Mouse (Mus musculus) layer of hippocampus, adult 2 months (tissue): ENCODE measurements around the gene Sipa1l3. TPM values are rescaled to one million over a fixed set of nuclear protein-coding genes. Genes with fewer than 3 reads are reported as not detected.

ENCODE experiments used
- DNase-seq, 2 experiments: peaks; one replicate each; pipeline ENCODE4 v3.0.0; 2022; ENCODE audit warnings: low spot score in 2 of 2
- H3K27ac ChIP-seq: fragments of 200-600 bp; 2 replicates; pipeline ENCODE4 v1.8.1; 2022
- H3K4me3 ChIP-seq: fragments of 200-600 bp; 2 replicates; pipeline ENCODE4 v1.8.1; 2022; ENCODE audit warnings: mild to moderate bottlenecking
- CTCF ChIP-seq: fragments of 200-600 bp; conservative IDR thresholded peaks from 2 replicates; pipeline ENCODE4 v1.8.1; 2022; ENCODE audit warnings: antibody characterized with exemption, mild to moderate bottlenecking, moderate library complexity
- total RNA-seq, 2 experiments: library from RNA; stranded (reverse); gene quantifications; 2 replicates each; pipeline ENCODE4 v1.2.3; 2021

Gene Sipa1l3
- total RNA-seq, 2 experiments from 2014 or later, result 240 to 260 TPM

- no peak for TF ChIP-seq CTCF
- H3K4me3 ChIP-seq, result no peak overlapping the region
- H3K27ac ChIP-seq, result no peak overlapping the region
- no peak for DNase-seq
These were observed 114.3 kb downstream of the Sipa1l3 start for GRCm38 (mm10) chr7:29404126-29404525.

DNA sequence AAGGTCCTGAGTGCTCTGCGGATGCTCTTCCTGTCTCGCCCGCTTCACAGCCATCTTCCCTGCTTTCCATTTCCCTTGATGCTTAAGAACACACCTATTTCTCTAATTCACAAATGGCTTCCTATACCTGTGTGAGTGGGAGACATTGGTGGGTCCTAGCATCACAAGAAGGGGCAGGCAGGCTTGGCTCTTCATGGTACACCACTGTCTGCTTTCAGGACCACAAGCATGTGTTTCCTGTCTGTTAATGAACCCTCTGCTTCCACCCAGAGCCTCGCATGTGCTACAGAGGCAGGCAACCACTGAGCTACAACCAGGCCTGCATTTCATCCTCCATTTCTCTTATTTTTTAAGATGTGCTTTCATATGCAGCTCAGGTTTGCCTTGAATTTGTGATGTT is 116.4 kb downstream of the Sipa1l3 start:
- DNase-seq, result no peak
- TF ChIP-seq CTCF, result no peak
- no peak overlapping the region for H3K4me3 ChIP-seq
- H3K27ac ChIP-seq, result no peak overlapping the region

DNA sequence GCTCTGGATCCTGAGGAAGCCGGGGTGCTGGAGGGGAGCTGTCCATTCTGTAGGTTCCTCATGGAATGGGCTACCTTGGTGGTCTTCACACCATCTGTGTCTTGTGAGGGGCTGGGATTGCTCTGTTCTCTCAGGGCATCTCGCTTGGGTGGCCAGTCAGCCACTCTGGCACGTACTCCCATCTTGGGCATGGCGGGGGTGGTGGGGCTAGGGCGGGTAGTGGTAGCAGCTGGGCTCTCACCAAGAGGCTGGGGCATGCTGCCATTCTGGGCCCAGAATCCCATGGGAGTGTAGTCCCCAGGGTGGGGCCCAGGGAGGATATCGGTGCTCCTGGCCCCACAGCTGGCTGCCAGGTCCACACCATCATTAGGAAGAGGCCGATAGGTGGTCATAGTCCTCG is 118.0 kb downstream of the Sipa1l3 start:
- DNase-seq, result no peak
- no peak overlapping the region for H3K27ac ChIP-seq
- TF ChIP-seq CTCF, result no peak
- H3K4me3 ChIP-seq, result no peak overlapping the region

GRCm38 (mm10) chr7:29399056-29399455 is 119.4 kb downstream of the Sipa1l3 start:
- no peak overlapping the region for H3K4me3 ChIP-seq
- H3K27ac ChIP-seq, result no peak overlapping the region
- DNase-seq, result no peak
- TF ChIP-seq CTCF, result no peak

GRCm38 (mm10) chr7:29397486-29397885 is 121.0 kb downstream of the Sipa1l3 start:
- DNase-seq, result no peak
- no peak for TF ChIP-seq CTCF
- Histone ChIP-seq H3K27ac (no peak overlapping the region; the same call in 1 of the 2 replicates), H3K4me3 (no peak overlapping the region)

GRCm38 (mm10) chr7:29396943-29397340 is 121.5 kb downstream of the Sipa1l3 start:
- no peak for DNase-seq
- Histone ChIP-seq H3K27ac (no peak overlapping the region; the same call in 1 of the 2 replicates), H3K4me3 (no peak overlapping the region)
- no peak for TF ChIP-seq CTCF

GRCm38 (mm10) chr7:29396216-29396942 is 122.1 kb downstream of the Sipa1l3 start:
- DNase-seq, result no peak
- H3K27ac ChIP-seq, result peak overlapping the region; percentile 41
- TF ChIP-seq CTCF, result no peak
- H3K4me3 ChIP-seq, result no peak overlapping the region

DNA sequence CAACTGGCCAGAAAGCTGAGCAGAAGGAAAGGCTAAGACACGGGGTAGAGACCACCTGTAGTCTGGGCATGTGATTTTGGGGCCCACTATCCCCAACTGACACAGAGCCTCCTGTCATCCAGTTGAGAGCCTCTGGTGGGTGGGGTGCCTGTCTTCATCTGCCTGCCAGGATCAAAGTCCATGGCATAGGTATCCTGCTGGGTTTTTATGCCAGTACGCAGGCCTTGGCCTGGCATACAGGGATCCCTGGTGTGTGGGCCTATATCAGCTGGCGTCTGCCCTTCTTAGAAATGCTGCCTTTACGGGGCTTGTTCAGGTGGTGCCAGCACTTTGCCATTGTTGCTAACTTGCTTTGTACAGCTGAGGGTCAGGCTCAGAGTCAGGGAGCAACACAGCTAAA is 123.3 kb downstream of the Sipa1l3 start:
- DNase-seq, result no peak
- H3K27ac ChIP-seq, result peak overlapping the region; percentile 39; the same call in 1 of the 2 replicates
- TF ChIP-seq CTCF, result no peak
- H3K4me3 ChIP-seq, result no peak overlapping the region

GRCm38 (mm10) chr7:29393292-29393691 is 125.1 kb downstream of the Sipa1l3 start:
- Histone ChIP-seq H3K27ac (peak overlapping the region; percentile 77), H3K4me3 (no peak overlapping the region)
- TF ChIP-seq CTCF, result no peak
- DNase-seq, result no peak

GRCm38 (mm10) chr7:29392805-29393204 is 125.6 kb downstream of the Sipa1l3 start:
- no peak for DNase-seq
- Histone ChIP-seq H3K4me3 (no peak overlapping the region), H3K27ac (peak overlapping the region; percentile 77)
- no peak for TF ChIP-seq CTCF

- Histone ChIP-seq H3K27ac (peak overlapping the region; percentile 77), H3K4me3 (no peak overlapping the region)
- no peak for DNase-seq
- no peak for TF ChIP-seq CTCF
These were observed 126.5 kb downstream of the Sipa1l3 start for GRCm38 (mm10) chr7:29391761-29392512.

GRCm38 (mm10) chr7:29391112-29391760 is 127.2 kb downstream of the Sipa1l3 start:
- TF ChIP-seq CTCF, result no peak
- no peak for DNase-seq
- Histone ChIP-seq H3K4me3 (no peak overlapping the region), H3K27ac (peak overlapping the region; percentile 77)

DNA sequence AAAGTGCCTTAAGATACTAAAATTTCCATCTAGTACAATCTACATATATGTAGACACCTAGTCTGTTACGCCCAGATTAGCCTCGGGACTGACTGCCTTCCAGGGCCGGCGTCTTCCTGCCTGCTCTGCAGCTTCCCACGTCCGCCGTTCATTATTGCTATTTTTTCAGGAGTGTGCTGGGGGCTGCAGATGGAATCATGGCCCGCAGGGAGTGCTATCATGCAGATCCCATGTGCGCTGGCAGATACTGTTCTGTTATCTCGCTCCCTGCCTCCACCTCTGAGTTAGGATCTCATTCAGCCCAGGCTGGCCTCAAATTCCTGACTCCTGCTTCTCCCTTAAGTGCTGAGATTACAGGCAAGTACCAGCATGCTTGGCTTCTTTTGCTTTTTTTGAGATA is 128.2 kb downstream of the Sipa1l3 start:
- H3K27ac ChIP-seq, result peak overlapping the region; percentile 77
- TF ChIP-seq CTCF, result peak; percentile 62
- H3K4me3 ChIP-seq, result no peak overlapping the region
- peak; percentile 43 to 66 for DNase-seq
